Mouse (Mus musculus): ENCODE results near the gene Kcnn3. TPM values are rescaled to one million over a fixed set of nuclear protein-coding genes. Genes with fewer than 3 reads are reported as not detected.

The Kcnn3 gene
- polyA plus RNA-seq (2012; ENCODE audit: low replicate concordance), result 0.07 TPM in 1 of 2 replicates, not detected in the other

GRCm38 (mm10) chr3:89519894-89520293 is at the start of gene Kcnn3:
Gene Kcnn3 (plus strand): TSS chr3:89520164.

GRCm38 (mm10) chr3:89714359-89715206 is 194.6 kb downstream of the Kcnn3 start, which contains the start of gene Adar:
Gene Adar (plus strand): TSS chr3:89715022.

Other genes starting within 250 kb of the Kcnn3 start
- 10.0 and 13.3 TPM in 2 replicates for gene Slc50a1, start 249.6 kb upstream of the Kcnn3 start, polyA plus RNA-seq (2012; ENCODE audit: low replicate concordance)
- 0.14 and 1.4 TPM in 2 replicates for gene Efna1, start 239.0 kb upstream of the Kcnn3 start, polyA plus RNA-seq (2012; ENCODE audit: low replicate concordance)
- not detected in 2 replicates for gene Efna3, start 197.2 kb upstream of the Kcnn3 start, polyA plus RNA-seq (2012; ENCODE audit: low replicate concordance)
- 0.39 and 0.50 TPM in 2 replicates for gene Efna4, start 182.1 kb upstream of the Kcnn3 start, polyA plus RNA-seq (2012; ENCODE audit: low replicate concordance)
- 28.1 and 30.7 TPM in 2 replicates for gene Adam15, start 170.2 kb upstream of the Kcnn3 start, polyA plus RNA-seq (2012; ENCODE audit: low replicate concordance)
- not detected in 2 replicates for gene Dcst2, start 158.2 kb upstream of the Kcnn3 start, polyA plus RNA-seq (2012; ENCODE audit: low replicate concordance)
- gene Dcst1, start 154.9 kb upstream of the Kcnn3 start, polyA plus RNA-seq (2012; ENCODE audit: low replicate concordance), result not detected in 2 replicates
- 48.8 and 81.5 TPM in 2 replicates for gene Zbtb7b, start 125.4 kb upstream of the Kcnn3 start, polyA plus RNA-seq (2012; ENCODE audit: low replicate concordance)
- gene Lenep, start 117.4 kb upstream of the Kcnn3 start, polyA plus RNA-seq (2012; ENCODE audit: low replicate concordance), result not detected in 2 replicates
- gene Flad1, start 108.3 kb upstream of the Kcnn3 start, polyA plus RNA-seq (2012; ENCODE audit: low replicate concordance), result 6.2 and 29.0 TPM in 2 replicates
- gene Cks1b, start 101.8 kb upstream of the Kcnn3 start, polyA plus RNA-seq (2012; ENCODE audit: low replicate concordance), result 26.6 and 26.7 TPM in 2 replicates
- 159 TPM in 2 replicates for gene Shc1, start 101.7 kb upstream of the Kcnn3 start, polyA plus RNA-seq (2012; ENCODE audit: low replicate concordance)
- 423 and 488 TPM in 2 replicates for gene Pygo2, start 90.0 kb upstream of the Kcnn3 start, polyA plus RNA-seq (2012; ENCODE audit: low replicate concordance)
- 12.7 and 17.4 TPM in 2 replicates for gene Pbxip1, start 83.5 kb upstream of the Kcnn3 start, polyA plus RNA-seq (2012; ENCODE audit: low replicate concordance)
- 1.3 and 13.0 TPM in 2 replicates for gene Pmvk, start 65.6 kb upstream of the Kcnn3 start, polyA plus RNA-seq (2012; ENCODE audit: low replicate concordance)
- 12.2 and 21.7 TPM in 2 replicates for gene Adar, start 194.9 kb downstream of the Kcnn3 start, polyA plus RNA-seq (2012; ENCODE audit: low replicate concordance)
- gene Chrnb2, start 244.5 kb downstream of the Kcnn3 start, polyA plus RNA-seq (2012; ENCODE audit: low replicate concordance), result 0.30 and 0.34 TPM in 2 replicates